ENCODE assay signal across 21 mouse cellular contexts in genomic region chr17:49981591-49981990, GRCm38 (mm10).
DNase-seq lines count a peak whose midpoint lies in the region; ATAC-seq and TF ChIP-seq lines count a peak whose summit lies in the region.
"Had no signal": no experiment of that assay in that cellular context is flagged by ENCODE, and none has a peak within 500 bp of the region (broad histone marks: within the 10 kb centered on the region; RNA-seq: fewer than 3 reads in every experiment).

No protein-coding gene starts in this region.

- TF ChIP-seq CTCF in layer of hippocampus, adult 2 months (conservative IDR thresholded peaks at IDR 0.05), result peak; percentile 27
- TF ChIP-seq CTCF in MEL (IDR thresholded peaks at IDR 0.05 in 2 of 3, conservative IDR thresholded peaks at IDR 0.05 in 1 of 3; ENCODE audit: control insufficient read depth in 1 of 3, insufficient read depth in 1 of 3, low read depth in 2 of 3, low read length in 3 of 3, poor library complexity in 1 of 3, severe bottlenecking in 1 of 3), result no peak
- TF ChIP-seq CTCF in liver, embryonic 14.5 days (IDR thresholded peaks at IDR 0.05; ENCODE audit: low read depth), result peak; percentile 48

- H3K4me3 ChIP-seq in heart, embryonic 11.5 days (ENCODE audit: low read depth, low read length), result no peak overlapping the region
- H3K4me3 ChIP-seq in layer of hippocampus, adult 2 months, result no peak overlapping the region
- no peak overlapping the region for H3K4me3 ChIP-seq in MEL (ENCODE audit: control insufficient read depth in 1 of 2, insufficient read depth in 1 of 2, low read depth in 2 of 2, low read length in 2 of 2)
- H3K4me3 ChIP-seq in liver, embryonic 14.5 days (ENCODE audit: insufficient read depth in 1 of 2, low read depth in 2 of 2, low read length in 2 of 2), result no peak overlapping the region
- H3K4me3 ChIP-seq: liver, embryonic 15.5 days; midbrain, embryonic 13.5 days; myocyte had no signal

- H3K9ac ChIP-seq in heart, embryonic 11.5 days (ENCODE audit: low read depth, low read length), result no peak overlapping the region
- H3K9ac ChIP-seq in MEL (ENCODE audit: control insufficient read depth, low read depth, low read length, poor library complexity, severe bottlenecking), result no peak overlapping the region
- H3K9ac ChIP-seq in liver, embryonic 14.5 days (replicated peaks), result no peak overlapping the region
- H3K9ac ChIP-seq: liver, embryonic 15.5 days; midbrain, embryonic 13.5 days had no signal

- 0 out of 2 replicates have a peak, but pooled peaks cover 12% of the 10 kb centered on the region for H3K4me1 ChIP-seq in heart, embryonic 11.5 days (ENCODE audit: control insufficient read depth, insufficient read depth, low read length)
- H3K4me1 ChIP-seq in MEL (ENCODE audit: control insufficient read depth in 1 of 2, insufficient read depth in 2 of 2, low read length in 2 of 2), result peaks cover 0 to 3% of the 10 kb centered on the region in 2 experiments; a peak in 1 of 4 replicates
- 0 out of 4 replicates have a peak, but pooled peaks cover 0 to 4% of the 10 kb centered on the region in 2 experiments for H3K4me1 ChIP-seq in liver, embryonic 14.5 days (replicated peaks; ENCODE audit: control insufficient read depth in 2 of 2, insufficient read depth in 2 of 2, low read length in 1 of 2)

- no peaks in the 10 kb centered on the region for H3K36me3 ChIP-seq in heart, embryonic 11.5 days (ENCODE audit: control insufficient read depth, insufficient read depth, low read length)
- H3K36me3 ChIP-seq in MEL (ENCODE audit: control insufficient read depth in 1 of 2, insufficient read depth in 2 of 2, low read length in 2 of 2), result no peaks in the 10 kb centered on the region; a peak in 1 of 4 replicates
- H3K36me3 ChIP-seq in liver, embryonic 14.5 days (replicated peaks; ENCODE audit: control insufficient read depth, insufficient read depth, low read depth), result no peaks in the 10 kb centered on the region
- H3K36me3 ChIP-seq: liver, embryonic 15.5 days; midbrain, embryonic 13.5 days had no signal

- no peaks in the 10 kb centered on the region for H3K27me3 ChIP-seq in heart, embryonic 11.5 days (ENCODE audit: control insufficient read depth, insufficient read depth, low read length)
- H3K27me3 ChIP-seq in MEL (ENCODE audit: control insufficient read depth in 1 of 2, insufficient read depth in 2 of 2, low read length in 2 of 2), result no peaks in the 10 kb centered on the region
- no peaks in the 10 kb centered on the region for H3K27me3 ChIP-seq in liver, embryonic 14.5 days (ENCODE audit: control insufficient read depth, insufficient read depth, low read length)
- H3K27me3 ChIP-seq: liver, embryonic 15.5 days; midbrain, embryonic 13.5 days had no signal

- WGBS in heart, embryonic 11.5 days (ENCODE audit: insufficient replicate concordance), result 85% methylated on average over 4 of the region's 4 CpGs
- WGBS in liver, embryonic 14.5 days (ENCODE audit: insufficient replicate concordance), result 85% methylated on average over 4 of the region's 4 CpGs

- H3K27ac ChIP-seq in heart, embryonic 11.5 days (ENCODE audit: low read depth, low read length), result 0 out of 2 replicates have a peak overlapping the region, but pooled peaks have one; percentile 68
- H3K27ac ChIP-seq in layer of hippocampus, adult 2 months, result no peak overlapping the region
- H3K27ac ChIP-seq in MEL (ENCODE audit: control insufficient read depth, low read depth, low read length), result no peak overlapping the region
- no peak overlapping the region for H3K27ac ChIP-seq in liver, embryonic 14.5 days
- H3K27ac ChIP-seq: liver, embryonic 15.5 days; midbrain, embryonic 13.5 days had no signal

- no peaks in the 10 kb centered on the region for H3K79me2 ChIP-seq in MEL (ENCODE audit: control insufficient read depth, insufficient read depth, low read length, poor library complexity)

- no peak for DNase-seq in heart, postnatal 4 days
- no peak for DNase-seq in layer of hippocampus, adult 2 months (ENCODE audit: low spot score in 2 of 2)
- no peak for DNase-seq in layer of hippocampus, postnatal 25 days (ENCODE audit: extremely low spot score in 1 of 2, low spot score in 1 of 2)
- no peak for DNase-seq in MEL (ENCODE audit: low read depth, low spot score)
- DNase-seq in liver, embryonic 14.5 days (ENCODE audit: low read depth in 3 of 3, low spot score in 3 of 3), result no peak
- no peak for DNase-seq in right cerebral cortex, postnatal 36 days (ENCODE audit: low spot score in 2 of 2)
- DNase-seq: adrenal gland, postnatal 25 days; cerebellum, adult 11-12 months; cerebellum, postnatal 14 days; kidney, adult 11 months; right cerebral cortex, postnatal 14 days; thymus, adult 18-20 months; thymus, postnatal 4 days had no signal

- no peak for TF ChIP-seq RAD21 in MEL (IDR thresholded peaks at IDR 0.05; ENCODE audit: low read depth, low read length)

- no peak for TF ChIP-seq POLR2A in MEL (IDR thresholded peaks at IDR 0.05; ENCODE audit: control insufficient read depth in 1 of 2, insufficient read depth in 1 of 2, low read depth in 1 of 2, low read length in 2 of 2, poor library complexity in 1 of 2)

- no peak for TF ChIP-seq EP300 in MEL (IDR thresholded peaks at IDR 0.05; ENCODE audit: low read depth in 1 of 2, low read length in 2 of 2)
- no peak for TF ChIP-seq EP300 in liver, embryonic 14.5 days (IDR thresholded peaks at IDR 0.05; ENCODE audit: low read depth)

- H3K4me2 ChIP-seq in heart, embryonic 11.5 days, result no peak overlapping the region
- H3K4me2 ChIP-seq in liver, embryonic 14.5 days (ENCODE audit: low read depth), result no peak overlapping the region
- H3K4me2 ChIP-seq: liver, embryonic 15.5 days; midbrain, embryonic 13.5 days had no signal

- H3K9me3 ChIP-seq in heart, embryonic 11.5 days (replicated peaks; ENCODE audit: control insufficient read depth, low read length), result peaks cover 8% of the 10 kb centered on the region; the same call in 1 of the 2 replicates
- H3K9me3 ChIP-seq in MEL (replicated peaks; ENCODE audit: insufficient read depth, low read length), result no peaks in the 10 kb centered on the region
- no peaks in the 10 kb centered on the region; the same call in none of the 2 replicates for H3K9me3 ChIP-seq in liver, embryonic 14.5 days (ENCODE audit: control insufficient read depth, low read length)
- H3K9me3 ChIP-seq: liver, embryonic 15.5 days had no signal

- no peak for ATAC-seq in heart, embryonic 11.5 days (replicated peaks; ENCODE audit: insufficient number of reproducible peaks, low FRiP score, low TSS enrichment)
- ATAC-seq in liver, embryonic 14.5 days (ENCODE audit: insufficient read depth), result no peak
- no peak for ATAC-seq in activated CD4-positive, CD25-positive, alpha-beta regulatory T cell, adult 4 months
- ATAC-seq: forebrain, embryonic 16.5 days; hindbrain, embryonic 16.5 days; lung, postnatal 0 days; midbrain, embryonic 13.5 days had no signal

TF ChIP-seq in MEL, 35 proteins besides CTCF, POLR2A, EP300 and RAD21:
- TF ChIP-seq CHD2 (IDR thresholded peaks at IDR 0.05; ENCODE audit: low read length) (no peak), NRF1 (IDR thresholded peaks at IDR 0.05; ENCODE audit: insufficient read depth, low read depth, low read length, poor library complexity, severe bottlenecking) (no peak), BHLHE40 (IDR thresholded peaks at IDR 0.05; ENCODE audit: borderline replicate concordance, low read depth, low read length) (no peak), SMC3 (IDR thresholded peaks at IDR 0.05; ENCODE audit: low read depth, low read length) (0 out of 2 replicates have a peak, but pooled peaks have one; percentile 5)

Comparison
In these comparisons a context has a peak if more than half of its experiments do, and no peak if none do; other contexts are left out.
1. CTCF ChIP-seq: peak in layer of hippocampus, adult 2 months (single experiment) and liver, embryonic 14.5 days (single experiment); none in MEL (0 of 3).